Mouse (Mus musculus) CH12.LX (cell line): Measurements from ENCODE around the gene Prkag2. TPM values are rescaled to one million over a fixed set of nuclear protein-coding genes. Genes with fewer than 3 reads are reported as not detected.
A peak's percentile ranks its signal among the peaks of the same experiment; 100 is the strongest.

Experiments
- DNase-seq: peaks from one replicate; pipeline ENCODE4 v3.0.0-alpha.2; 2013; ENCODE audit errors: extremely low read depth
- H3K27ac ChIP-seq: 2 replicates; pipeline ENCODE4 v1.5.1; 2012; ENCODE audit warnings: low read depth, mild to moderate bottlenecking, control low read depth, moderate library complexity; ENCODE audit not compliant: insufficient read depth
- H3K27me3 ChIP-seq: replicated peaks from 2 replicates; pipeline ENCODE3; 2012; ENCODE audit warnings: inconsistent platforms
- H3K36me3 ChIP-seq, 2 experiments: replicated peaks in 1 of 2; 2 replicates each; pipeline versions ENCODE3 to v1.6.1; 2012; ENCODE audit warnings: inconsistent platforms in 1 of 2, low read length in 1 of 2, mild to moderate bottlenecking in 1 of 2, mixed read lengths in 1 of 2, moderate library complexity in 1 of 2; ENCODE audit not compliant: control insufficient read depth in 1 of 2, insufficient read depth in 1 of 2
- H3K4me1 ChIP-seq, 2 experiments: 2 replicates each; pipeline ENCODE4 v1.6.1; 2012; ENCODE audit warnings: inconsistent platforms in 1 of 2, moderate library complexity in 1 of 2; ENCODE audit not compliant: insufficient read depth in 2 of 2, control insufficient read depth in 1 of 2
- H3K4me2 ChIP-seq: 2 replicates; pipeline ENCODE4 v1.6.1; 2012; ENCODE audit warnings: low read depth, mild to moderate bottlenecking, control low read depth; ENCODE audit not compliant: poor library complexity, insufficient read depth, severe bottlenecking
- H3K4me3 ChIP-seq, 3 experiments: fragments of 150-350 bp in 1 of 3; sonication (generic) in 1 of 3; replicated peaks in 1 of 3; 2 replicates each; pipeline versions ENCODE3 to v1.5.1; 2011 to 2012; ENCODE audit warnings: low read depth in 2 of 3, low read length in 2 of 3, mild to moderate bottlenecking in 2 of 3, moderate library complexity in 2 of 3, control low read depth in 1 of 3, improper control_type of control experiment in 1 of 3, inconsistent platforms in 1 of 3, mixed read lengths in 1 of 3; ENCODE audit not compliant: poor library complexity in 1 of 3
- H3K79me2 ChIP-seq: replicated peaks from 2 replicates; pipeline ENCODE4 v1.6.1; 2012; ENCODE audit warnings: mild to moderate bottlenecking, moderate library complexity; ENCODE audit not compliant: control insufficient read depth, poor library complexity, insufficient read depth, severe bottlenecking; ENCODE audit errors: extremely low read depth
- H3K9ac ChIP-seq: 2 replicates; pipeline ENCODE4 v1.6.1; 2012; ENCODE audit warnings: low read depth, mild to moderate bottlenecking, control low read depth, moderate library complexity; ENCODE audit not compliant: insufficient read depth
- H3K9me3 ChIP-seq: replicated peaks from 2 replicates; pipeline ENCODE3; 2012; ENCODE audit warnings: low read length, inconsistent platforms, mixed read lengths
- CTCF ChIP-seq, 2 experiments: IDR thresholded peaks in 1 of 2; conservative IDR thresholded peaks in 1 of 2; 2 replicates each; pipeline ENCODE4 v1.5.1; 2011 to 2012; ENCODE audit warnings: low read depth in 2 of 2, low read length in 2 of 2, improper control_type of control experiment in 1 of 2, inconsistent platforms in 1 of 2, mild to moderate bottlenecking in 1 of 2, moderate library complexity in 1 of 2
- E2F4 ChIP-seq: IDR thresholded peaks from 2 replicates; pipeline ENCODE4 v1.6.1; 2011; ENCODE audit warnings: low read depth, low read length, improper control_type of control experiment; ENCODE audit not compliant: insufficient replicate concordance
- ETS1 ChIP-seq: conservative IDR thresholded peaks from 2 replicates; pipeline ENCODE4 v1.6.1; 2012; ENCODE audit warnings: low read depth, mild to moderate bottlenecking, inconsistent platforms, low read length, improper control_type of control experiment, moderate library complexity
- JUND ChIP-seq: conservative IDR thresholded peaks from 2 replicates; pipeline ENCODE4 v1.6.1; 2011; ENCODE audit warnings: low read depth, low read length, improper control_type of control experiment
- MAFK ChIP-seq: IDR thresholded peaks from 2 replicates; pipeline ENCODE4 v1.6.1; 2011; ENCODE audit warnings: low read length, improper control_type of control experiment; ENCODE audit not compliant: insufficient replicate concordance
- MEF2A ChIP-seq: IDR thresholded peaks from 2 replicates; pipeline ENCODE4 v1.6.1; 2014; ENCODE audit warnings: low read depth, mild to moderate bottlenecking, inconsistent platforms, low read length, improper control_type of control experiment, borderline replicate concordance
- MYC ChIP-seq: IDR thresholded peaks from 2 replicates; pipeline ENCODE4 v1.6.1; 2011; ENCODE audit warnings: low read depth, mild to moderate bottlenecking, improper control_type of control experiment, low read length
- POLR2A ChIP-seq: IDR thresholded peaks from 2 replicates; pipeline ENCODE4 v1.6.1; 2011; ENCODE audit warnings: low read depth, mild to moderate bottlenecking, improper control_type of control experiment, low read length
- RAD21 ChIP-seq: IDR thresholded peaks from 2 replicates; pipeline ENCODE4 v1.6.1; 2011; ENCODE audit warnings: low read depth, mild to moderate bottlenecking, low read length, improper control_type of control experiment, moderate library complexity
- RCOR1 ChIP-seq: conservative IDR thresholded peaks from 2 replicates; pipeline ENCODE4 v1.6.1; 2012; ENCODE audit warnings: low read depth, mild to moderate bottlenecking, inconsistent platforms, low read length, improper control_type of control experiment
- SMC3 ChIP-seq: IDR thresholded peaks from 2 replicates; pipeline ENCODE4 v1.6.1; 2011; ENCODE audit warnings: low read depth, low read length, improper control_type of control experiment
- ZC3H11A ChIP-seq: IDR thresholded peaks from 2 replicates; pipeline ENCODE4 v1.6.1; 2012; ENCODE audit warnings: low read depth, mild to moderate bottlenecking, inconsistent platforms, low read length, improper control_type of control experiment
- ZMIZ1 ChIP-seq: IDR thresholded peaks from 2 replicates; pipeline ENCODE4 v1.6.1; 2012; ENCODE audit warnings: low read depth, mild to moderate bottlenecking, inconsistent platforms, low read length, improper control_type of control experiment
- dilution Hi-C: fragments of 300-500 bp; cut with MboI; formaldehyde crosslinking; loops from 2 replicates; pipeline ENCODE4 v1.14.3; 2020; ENCODE audit warnings: low sequenced_read_pairs; ENCODE audit not compliant: extremely low pct_unique_long_range_greater_than_20kb, extremely low pct_ligation_motif_present
- in situ Hi-C: fragments of 300-500 bp; cut with MboI; formaldehyde crosslinking; loops from 3 replicates; pipeline ENCODE4 v1.14.3; 2019; ENCODE audit warnings: low sequenced_read_pairs, low pct_ligation_motif_present, low pct_unique_long_range_greater_than_20kb, mixed read lengths
- polyA plus RNA-seq: library from polyadenylated mRNA; unstranded; fragments of >175 nt; gene quantifications from 2 replicates; pipeline ENCODE4 v1.2.1, GENCODE M21; 2012; ENCODE audit warnings: low read depth; ENCODE audit not compliant: insufficient read length
- total RNA-seq, 2 experiments: library from RNA; depleted of rRNA; stranded (reverse); fragments of 300-350 nt in 1 of 2; fragments of >200 nt in 1 of 2; gene quantifications; 2 replicates each; pipeline ENCODE4 v1.2.3; 2012 to 2014

Gene Prkag2
- total and polyA plus RNA-seq, 3 experiments: 4.6 to 21.2 (median 8.8) TPM

- H3K79me2 ChIP-seq: no peaks in the 10 kb centered on the region
- H3K4me2 ChIP-seq: no peak overlapping the region
- in situ Hi-C loops (no loop called here), dilution Hi-C loops (no loop called here)
- H3K4me1 ChIP-seq: peaks cover 0 to 42% of the 10 kb centered on the region in 2 experiments; a peak in 2 of 4 replicates
- no peak overlapping the region for H3K27ac ChIP-seq
- no peak for TF ChIP-seq JUND
- no peak overlapping the region for H3K9ac ChIP-seq
- H3K27me3 ChIP-seq: no peaks in the 10 kb centered on the region
- no peaks in the 10 kb centered on the region for H3K9me3 ChIP-seq
- H3K36me3 ChIP-seq: no peaks in the 10 kb centered on the region
- DNase-seq: no peak
- H3K4me3 ChIP-seq: no peak overlapping the region
Measured at GRCm38 (mm10) chr5:24976236-24976635, 124.2 kb downstream of the Prkag2 start.

- no peak overlapping the region for H3K4me2 ChIP-seq
- no peaks in the 10 kb centered on the region for H3K36me3 ChIP-seq
- peaks cover 0 to 46% of the 10 kb centered on the region in 2 experiments; a peak in 2 of 4 replicates for H3K4me1 ChIP-seq
- H3K79me2 ChIP-seq: no peaks in the 10 kb centered on the region
- in situ Hi-C loops: no loop called here
- dilution Hi-C loops: no loop called here
- TF ChIP-seq ZC3H11A: no peak
- TF ChIP-seq JUND: no peak
- no peak; the same call in none of the 2 replicates for TF ChIP-seq RAD21
- no peak for TF ChIP-seq RCOR1
- peak in 1 of 2 experiments; percentile 33; a peak in 2 of 4 replicates for TF ChIP-seq CTCF (conservative IDR thresholded peaks at IDR 0.05 in 1 of 2, IDR thresholded peaks at IDR 0.05 in 1 of 2; ENCODE audit: low read depth in 2 of 2, low read length in 2 of 2)
- no peak for TF ChIP-seq MAFK
- no peak for TF ChIP-seq SMC3
- TF ChIP-seq, all 38 proteins: peak for 1
- no peak overlapping the region for H3K9ac ChIP-seq
- no peaks in the 10 kb centered on the region for H3K9me3 ChIP-seq
- DNase-seq: no peak
- no peak overlapping the region for H3K4me3 ChIP-seq
- H3K27ac ChIP-seq: no peak overlapping the region
- no peaks in the 10 kb centered on the region for H3K27me3 ChIP-seq
Measured at GRCm38 (mm10) chr5:24975100-24975499, 125.3 kb downstream of the Prkag2 start.

GRCm38 (mm10) chr5:24973672-24974225 lies 126.7 kb downstream of the Prkag2 start:
- dilution Hi-C loops (no loop called here), in situ Hi-C loops (no loop called here)
- no peaks in the 10 kb centered on the region for H3K27me3 ChIP-seq
- H3K9ac ChIP-seq: no peak overlapping the region
- no peaks in the 10 kb centered on the region for H3K79me2 ChIP-seq
- H3K36me3 ChIP-seq: no peaks in the 10 kb centered on the region
- DNase-seq: no peak
- H3K9me3 ChIP-seq: no peaks in the 10 kb centered on the region
- no peak for TF ChIP-seq POLR2A
- no peak for TF ChIP-seq RAD21
- TF ChIP-seq RCOR1: no peak
- TF ChIP-seq ZC3H11A: no peak
- no peak for TF ChIP-seq ETS1
- no peak for TF ChIP-seq MYC
- no peak for TF ChIP-seq E2F4
- TF ChIP-seq ZMIZ1: no peak
- no peak for TF ChIP-seq MEF2A
- no peak overlapping the region for H3K27ac ChIP-seq
- H3K4me3 ChIP-seq: no peak overlapping the region
- H3K4me2 ChIP-seq: no peak overlapping the region
- H3K4me1 ChIP-seq: peaks cover 0 to 43% of the 10 kb centered on the region in 2 experiments; a peak in 2 of 4 replicates
